Mouse (Mus musculus) regulatory T cell (primary cell): Measurements from ENCODE around the gene Chmp2a.

Experiments
- in situ Hi-C: fragments of 300-600 bp; cut with MboI, MseI; formaldehyde crosslinking; loops from one replicate; pipeline ENCODE4 v1.15.1; 2025; ENCODE audit warnings: high pct_unique_total_duplicates

Chmp2a gene

GRCm38 (mm10) chr7:13035211-13035855, 726 bp upstream of the Chmp2a start:
- in situ Hi-C loops = no loop called here

DNA sequence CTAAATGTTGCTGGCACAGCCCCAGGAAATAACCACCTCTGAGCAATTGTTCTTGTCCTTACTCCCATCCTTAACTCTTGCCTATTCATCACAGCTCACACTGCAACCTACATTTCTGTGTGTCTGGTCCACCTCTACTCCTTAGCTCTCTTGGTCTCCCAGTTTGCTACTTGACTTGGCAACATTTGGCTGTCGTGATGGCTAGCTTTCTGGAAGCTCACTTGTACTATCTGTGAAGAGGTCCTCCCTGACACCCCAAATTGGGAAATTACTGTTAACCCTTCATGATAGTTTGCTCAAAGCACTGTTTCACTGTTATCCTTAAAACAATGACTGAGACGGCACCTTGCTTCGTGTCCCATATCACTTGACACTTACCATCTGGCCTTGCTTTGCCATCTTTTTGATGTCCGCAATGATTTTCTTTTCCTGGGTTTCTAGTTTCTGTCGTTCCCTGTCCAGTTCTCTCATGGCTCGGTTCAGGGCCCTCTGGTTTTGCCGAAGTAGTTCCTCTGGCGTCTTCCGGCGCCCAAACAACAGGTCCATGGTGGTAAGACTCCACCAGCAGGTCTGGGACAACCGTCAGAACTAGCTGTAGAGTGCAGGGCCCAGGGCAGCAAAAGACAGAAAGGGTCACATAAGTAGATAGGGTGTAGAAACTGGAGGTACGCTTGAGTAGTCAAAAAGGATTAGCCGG, 1.0 kb downstream of the Chmp2a start:
- in situ Hi-C loops = no loop called here

GRCm38 (mm10) chr7:13032541-13032940, 2.1 kb downstream of the Chmp2a start:
- in situ Hi-C loops = no loop called here

GRCm38 (mm10) chr7:13031983-13032382, 2.6 kb downstream of the Chmp2a start:
- in situ Hi-C loops = no loop called here

- in situ Hi-C loops = no loop called here
These were observed 3.5 kb downstream of the Chmp2a start for GRCm38 (mm10) chr7:13031069-13031468.

DNA sequence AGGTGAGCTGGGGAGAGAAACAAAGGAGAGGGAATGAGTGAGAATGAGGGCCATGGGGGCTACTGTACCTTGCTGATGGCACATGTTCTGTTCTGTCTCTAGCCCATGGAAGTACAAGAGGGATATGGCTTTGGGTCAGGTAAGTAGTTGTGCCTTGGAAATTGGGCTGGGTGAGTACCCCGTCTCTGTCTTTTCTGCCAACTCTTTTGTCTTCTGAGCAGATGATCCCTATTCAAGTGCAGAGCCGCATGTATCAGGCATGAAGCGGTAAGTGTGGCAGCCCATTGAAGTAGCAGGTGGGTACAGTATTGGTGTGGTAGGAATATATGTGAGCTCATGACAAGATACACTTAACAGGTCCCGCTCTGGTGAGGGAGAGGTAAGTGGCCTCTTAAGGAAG, 5.6 kb downstream of the Chmp2a start:
- in situ Hi-C loops = no loop called here

GRCm38 (mm10) chr7:13025511-13026112, 9.0 kb downstream of the Chmp2a start:
- in situ Hi-C loops = no loop called here

GRCm38 (mm10) chr7:13024805-13025204, 9.8 kb downstream of the Chmp2a start:
- in situ Hi-C loops = no loop called here

GRCm38 (mm10) chr7:13023928-13024731, 10.5 kb downstream of the Chmp2a start:
- in situ Hi-C loops = no loop called here

DNA sequence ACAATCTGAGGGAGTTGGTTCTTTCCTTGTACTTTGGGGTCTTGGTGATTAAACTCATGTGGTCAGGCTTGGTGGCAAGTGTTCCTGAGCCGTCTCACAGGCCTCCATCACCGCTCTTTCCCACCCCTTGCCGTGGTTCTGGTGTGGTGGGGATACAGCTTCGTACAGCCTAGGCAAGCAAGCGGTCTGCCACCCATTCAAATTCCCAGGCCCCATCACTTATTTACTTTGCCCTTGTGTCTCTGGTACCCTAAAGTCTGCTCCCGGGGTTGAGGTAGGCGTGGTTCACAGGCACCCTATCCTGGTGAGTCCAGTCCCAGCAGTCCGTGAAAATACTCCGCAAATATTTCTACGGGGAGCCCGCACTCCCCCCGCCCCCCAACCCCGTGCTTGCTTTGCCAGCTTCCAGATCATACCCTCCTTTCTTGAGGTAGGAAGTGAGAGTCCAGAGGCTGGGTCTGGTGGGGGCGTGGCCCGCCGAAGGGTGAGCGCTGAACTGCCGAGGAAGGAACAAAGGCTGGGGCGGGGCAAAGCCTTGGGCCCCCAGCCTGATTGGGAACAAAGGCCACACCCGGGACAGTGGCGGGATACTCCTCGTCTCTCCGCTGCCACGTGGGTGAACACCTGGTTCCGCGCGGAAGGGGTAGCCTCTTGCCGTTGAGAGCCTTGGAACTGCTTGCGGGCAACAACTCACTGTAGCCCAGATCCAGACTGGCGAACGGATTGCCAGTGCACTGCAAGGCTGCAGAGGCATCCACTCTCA, 11.7 kb downstream of the Chmp2a start:
- in situ Hi-C loops = no loop called here

GRCm38 (mm10) chr7:13015217-13015616, 19.4 kb downstream of the Chmp2a start:
- in situ Hi-C loops = no loop called here

- in situ Hi-C loops = no loop called here
These were observed 20.2 kb downstream of the Chmp2a start for GRCm38 (mm10) chr7:13014275-13014839.

DNA sequence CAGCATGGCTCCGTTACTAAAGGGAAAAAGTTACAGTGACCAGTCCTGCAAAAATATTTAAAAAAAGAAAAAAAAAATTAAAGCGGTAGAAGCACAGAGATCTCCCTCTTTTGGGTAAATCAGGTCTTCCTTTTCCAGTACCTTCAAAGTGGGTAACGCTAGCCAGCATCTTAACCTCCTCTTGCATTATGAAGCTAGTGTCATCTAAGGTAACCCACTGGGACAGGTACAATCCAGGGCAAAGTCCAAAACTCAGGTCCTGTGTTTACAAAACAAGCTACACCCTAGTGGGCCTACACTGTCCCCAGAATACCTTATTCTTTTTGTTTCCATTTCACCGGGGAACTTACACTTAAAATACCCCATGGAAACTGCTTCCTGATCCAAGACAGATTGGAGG, 20.9 kb downstream of the Chmp2a start:
- in situ Hi-C loops = no loop called here

- in situ Hi-C loops = no loop called here
These were observed 24.4 kb downstream of the Chmp2a start, which contains the start of gene Zbtb45 for GRCm38 (mm10) chr7:13010005-13010908. Zbtb45 (minus strand) TSS chr7:13010034.

- in situ Hi-C loops = loop anchor here (5.0 kb wide), 2 partner anchors 33 to 182 kb away; no protein-coding TSS in a partner anchor
These were observed 25.2 kb downstream of the Chmp2a start for GRCm38 (mm10) chr7:13009143-13010004.

DNA sequence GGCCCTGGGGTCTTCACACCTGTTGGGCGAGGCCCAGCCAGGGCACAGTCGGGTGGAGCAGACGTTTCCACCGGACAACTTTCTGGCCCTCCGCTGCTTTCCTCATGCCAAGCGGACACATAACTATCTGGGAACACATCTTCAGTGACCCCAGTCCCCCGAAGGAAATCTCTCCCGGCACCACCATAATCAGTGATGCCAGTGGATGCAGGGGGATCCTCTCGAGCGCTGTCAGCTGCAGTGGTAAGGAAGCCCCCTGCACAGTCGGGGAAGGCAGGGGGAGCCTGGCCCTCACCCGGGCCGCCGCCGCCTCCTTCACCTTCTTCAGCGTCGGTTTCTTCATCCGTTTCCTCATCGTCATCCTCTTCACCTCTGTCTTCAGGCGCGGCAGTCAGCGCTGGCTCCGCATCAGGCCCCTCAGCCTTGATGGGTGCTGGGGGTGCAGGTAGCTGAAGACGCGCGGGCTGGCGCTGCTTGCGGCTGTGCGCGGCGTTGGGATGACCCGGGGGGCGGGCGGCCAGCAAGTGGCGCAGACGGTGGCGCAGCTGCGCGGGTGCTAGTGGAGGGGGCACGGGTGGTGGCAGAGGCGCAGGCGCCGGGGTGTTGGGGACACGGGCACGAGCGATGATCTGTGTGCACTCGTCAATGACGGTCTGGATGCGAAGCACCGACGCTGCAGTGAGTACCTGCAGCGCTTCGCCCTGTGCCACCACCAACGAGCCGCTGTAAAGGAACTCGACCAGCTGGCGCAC, 27.1 kb downstream of the Chmp2a start:
- in situ Hi-C loops = loop anchor here (5.0 kb wide), 2 partner anchors 35 to 180 kb away; no protein-coding TSS in a partner anchor

- in situ Hi-C loops = loop anchor here (5.0 kb wide), 2 partner anchors 36 to 179 kb away; no protein-coding TSS in a partner anchor
These were observed 28.1 kb downstream of the Chmp2a start for GRCm38 (mm10) chr7:13006531-13006930.

- in situ Hi-C loops = loop anchor here (5.0 kb wide), 2 partner anchors 36 to 179 kb away; no protein-coding TSS in a partner anchor
These were observed 28.6 kb downstream of the Chmp2a start for GRCm38 (mm10) chr7:13006011-13006410.
